Mouse (Mus musculus): ENCODE results near the gene Ccdc187.

GRCm38 (mm10) chr2:26252514-26253206, 41.7 kb downstream of the Ccdc187 start:
- TF ChIP-seq CTCF (IDR thresholded peaks at IDR 0.05; ENCODE audit: low read depth) (no peak), EP300 (optimal IDR thresholded peaks at IDR 0.05) (no peak)

All from stomach, postnatal 0 days (tissue).